Mouse (Mus musculus) spleen, postnatal 14 days (tissue): ENCODE results near the gene 5530401A14Rik.

ENCODE experiments used
- DNase-seq, 2 experiments: peaks; one replicate each; pipeline ENCODE4 v3.0.0; 2021 to 2022; ENCODE audit warnings: low spot score in 2 of 2

5530401A14Rik gene

GRCm38 (mm10) chr11:81860250-81860972 is at the start of gene 5530401A14Rik:
TSS of gene 5530401A14Rik (plus strand) at chr11:81860673.
- no peak for DNase-seq

DNA sequence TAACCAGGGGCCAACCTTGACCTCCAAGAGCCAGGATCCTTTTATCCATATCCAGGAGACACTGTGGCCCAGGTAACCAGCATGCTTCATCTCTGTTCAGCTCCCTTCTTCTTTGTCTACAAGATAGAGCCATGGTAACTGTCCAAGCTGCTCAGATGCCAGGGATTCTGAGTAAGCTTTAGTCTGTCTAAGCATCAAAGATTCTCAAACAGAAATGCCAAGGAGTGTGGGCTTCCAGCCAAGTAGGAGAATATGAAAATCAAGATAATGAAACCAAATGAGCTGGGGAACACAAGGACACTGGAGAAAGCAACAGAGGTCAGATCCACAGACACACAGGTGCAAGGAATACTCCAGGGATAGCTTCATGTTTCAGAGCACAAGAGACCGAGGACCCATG is 45.7 kb upstream of the 5530401A14Rik start:
- DNase-seq, result no peak

DNA sequence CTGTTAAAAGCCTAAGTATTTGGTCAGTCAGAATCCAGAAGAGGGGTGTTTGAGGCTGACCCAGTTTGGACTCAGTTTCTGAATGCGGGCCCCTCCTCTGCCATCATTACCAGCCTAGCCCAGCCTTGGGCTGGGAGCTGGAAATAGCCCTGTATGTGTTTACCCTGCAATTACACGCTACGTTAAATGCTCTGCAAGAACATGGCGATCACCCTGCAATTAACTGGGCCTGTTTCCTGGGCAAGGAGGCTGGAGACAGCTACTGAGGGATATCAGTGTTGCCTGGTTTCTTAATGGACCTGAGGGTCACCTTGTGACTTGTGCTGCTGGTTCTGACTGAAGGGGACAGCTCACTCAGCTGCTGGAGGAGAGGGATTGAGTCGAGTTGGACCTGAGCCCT is 43.9 kb upstream of the 5530401A14Rik start:
- no peak for DNase-seq

GRCm38 (mm10) chr11:81832381-81832780 is 28.1 kb upstream of the 5530401A14Rik start:
- DNase-seq, result no peak

- no peak for DNase-seq
These were observed 22.0 kb upstream of the 5530401A14Rik start for GRCm38 (mm10) chr11:81838426-81838825.

- DNase-seq, result no peak
These were observed 19.5 kb upstream of the 5530401A14Rik start for GRCm38 (mm10) chr11:81841001-81841400.

- DNase-seq, result no peak
These were observed 15.3 kb upstream of the 5530401A14Rik start for GRCm38 (mm10) chr11:81845010-81845685.

- no peak for DNase-seq
These were observed 14.8 kb upstream of the 5530401A14Rik start for GRCm38 (mm10) chr11:81845686-81846036.

GRCm38 (mm10) chr11:81847773-81848490 is 12.5 kb upstream of the 5530401A14Rik start:
- no peak for DNase-seq

- DNase-seq, result no peak
These were observed 5.3 kb downstream of the 5530401A14Rik start for GRCm38 (mm10) chr11:81865661-81866382.

- no peak for DNase-seq
These were observed 11.2 kb downstream of the 5530401A14Rik start for GRCm38 (mm10) chr11:81871506-81872213.

DNA sequence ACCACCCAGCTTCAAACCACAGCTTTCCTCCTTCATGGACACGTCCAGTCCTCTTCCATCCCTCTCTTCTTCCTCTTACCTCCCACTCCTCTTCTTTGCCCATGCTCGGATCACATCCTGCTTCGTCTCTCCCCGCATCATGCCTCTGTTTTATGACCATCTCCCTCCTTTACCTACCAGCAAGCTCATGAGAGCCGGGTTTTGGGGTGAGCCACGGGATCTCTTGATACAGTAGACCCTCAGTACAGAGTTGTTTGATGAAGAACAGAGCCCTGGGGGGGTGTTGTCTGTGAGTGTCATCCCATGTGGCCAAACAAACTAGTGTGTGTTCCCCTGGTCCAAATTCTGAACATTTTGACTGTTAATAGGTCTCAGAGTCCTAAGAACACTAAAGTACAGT is 36.0 kb downstream of the 5530401A14Rik start:
- DNase-seq, result no peak

- DNase-seq, result no peak
These were observed 37.3 kb downstream of the 5530401A14Rik start for GRCm38 (mm10) chr11:81897547-81898354.

DNA sequence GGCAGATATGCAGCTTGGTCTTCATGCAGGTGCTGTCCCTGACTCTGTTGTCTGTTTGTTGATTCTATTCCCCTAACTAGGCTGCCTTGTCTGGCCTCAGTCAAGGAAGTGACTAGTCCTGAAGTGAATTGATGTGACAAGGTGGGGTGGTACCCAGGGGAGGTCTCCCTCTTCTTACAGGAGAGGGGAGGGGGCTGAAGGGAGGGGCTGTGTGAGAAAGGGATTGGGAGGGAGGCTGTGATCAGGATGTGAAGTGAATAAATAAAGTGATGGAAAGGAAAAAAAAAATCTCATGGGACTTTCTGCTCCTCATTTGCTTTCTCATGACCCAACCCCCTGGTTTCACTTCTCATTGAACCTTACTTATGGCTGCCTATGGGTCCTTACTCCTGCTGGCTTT is 41.8 kb downstream of the 5530401A14Rik start:
- no peak for DNase-seq

DNA sequence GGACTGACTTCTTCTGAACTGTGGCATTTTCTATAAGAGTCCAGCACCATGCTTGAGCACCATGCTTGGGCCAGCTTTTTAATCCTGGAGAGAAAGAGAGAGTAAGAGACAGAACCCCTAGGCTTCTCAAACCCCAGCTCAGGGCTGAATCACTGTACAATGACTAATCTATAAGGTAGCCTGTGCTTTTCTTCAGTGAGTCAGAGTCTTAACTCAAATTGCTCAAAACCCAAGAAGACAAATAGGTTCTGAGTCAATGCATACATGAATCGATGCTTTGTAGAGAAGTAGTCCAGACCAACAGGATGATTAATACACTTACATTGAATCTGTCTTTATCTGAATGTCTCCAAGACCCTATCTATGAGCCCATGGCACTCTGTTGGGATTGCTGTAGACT is 48.3 kb downstream of the 5530401A14Rik start:
- no peak for DNase-seq

- no peak for DNase-seq
These were observed 49.0 kb downstream of the 5530401A14Rik start for GRCm38 (mm10) chr11:81909397-81909894.

DNA sequence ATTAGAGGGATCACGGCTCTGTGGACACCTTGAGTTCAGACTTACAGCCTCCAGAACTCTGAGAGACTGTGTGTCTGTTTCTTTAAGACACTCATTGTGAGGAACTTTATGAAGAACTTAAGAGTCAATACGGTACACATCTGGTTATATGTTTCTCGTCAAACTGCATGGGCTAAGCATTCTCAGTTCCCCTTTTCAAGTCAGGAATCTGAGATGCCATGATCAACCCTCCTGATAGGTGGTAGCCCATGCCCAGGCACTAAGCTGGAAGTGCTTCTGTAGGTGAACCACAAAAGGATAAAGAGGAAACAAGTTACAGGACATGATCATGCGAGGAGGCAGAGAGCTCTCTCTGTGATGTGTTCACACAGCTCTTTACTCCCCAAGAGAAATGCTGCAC is 52.6 kb downstream of the 5530401A14Rik start:
- no peak for DNase-seq

DNA sequence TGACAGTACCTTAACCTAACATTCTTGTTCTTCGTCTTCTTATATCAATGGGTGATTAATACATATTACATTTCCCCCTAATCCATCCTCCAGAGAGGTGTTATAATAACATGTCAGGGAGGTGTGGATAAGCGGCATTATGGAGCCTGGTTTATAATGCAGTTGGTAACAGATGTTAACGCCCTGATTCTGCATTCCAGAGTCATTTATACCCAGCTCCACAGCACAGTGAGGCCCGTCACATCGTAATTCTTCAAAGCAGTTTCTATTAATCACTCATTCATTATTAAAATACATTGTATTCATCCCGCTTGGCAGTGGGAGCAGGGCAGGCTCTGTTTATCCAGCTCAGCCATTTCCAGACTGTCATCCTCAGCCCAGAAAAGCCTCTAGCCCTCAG is 55.0 kb downstream of the 5530401A14Rik start:
- DNase-seq, result no peak

DNA sequence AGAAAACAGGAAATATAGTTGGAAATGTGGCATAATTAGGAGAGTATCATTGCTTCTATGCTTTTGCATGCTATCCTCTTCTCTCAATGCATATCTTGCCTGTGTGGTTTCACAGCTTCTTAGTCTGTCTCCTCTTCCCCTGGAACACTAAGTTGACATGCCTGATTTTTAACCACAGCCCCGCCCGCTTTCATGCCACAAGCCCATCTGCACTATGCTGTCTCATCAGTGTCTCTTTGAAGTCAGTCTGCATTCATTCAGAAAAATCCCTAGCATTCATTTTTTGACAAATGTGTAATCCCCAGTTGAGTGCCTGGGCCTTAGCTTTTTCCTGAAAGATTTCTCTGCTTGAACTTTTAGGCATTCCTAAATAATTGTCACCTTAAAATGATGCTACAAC is 62.6 kb downstream of the 5530401A14Rik start:
- no peak for DNase-seq

DNA sequence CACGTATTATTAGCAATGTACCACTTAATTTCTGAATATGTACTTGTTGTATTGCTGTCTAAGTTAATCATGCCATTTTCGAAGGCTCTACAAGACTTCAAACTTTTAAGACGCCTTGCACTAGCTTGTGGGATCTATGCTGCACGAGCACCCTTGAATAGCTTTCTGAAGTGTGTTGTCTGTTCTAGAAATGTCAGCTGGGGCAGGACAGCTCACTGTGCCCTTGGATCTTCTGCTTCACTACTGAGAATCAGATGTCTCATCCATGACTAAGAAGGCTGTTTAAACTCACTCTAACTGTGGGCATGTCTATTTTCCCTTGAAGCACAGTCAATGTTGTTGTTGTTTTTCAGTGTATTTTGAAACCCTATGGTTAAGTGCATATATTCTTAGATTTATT is 63.2 kb downstream of the 5530401A14Rik start:
- no peak for DNase-seq
